Mouse (Mus musculus) E14TG2a.4 (cell line): ENCODE measurements around the gene Ninj1.
A peak's percentile ranks its signal among the peaks of the same experiment; 100 is the strongest.

Experiments used
- H3K27me3 ChIP-seq: 2 replicates; pipeline ENCODE4 v1.6.1; 2014; ENCODE audit warnings: low read length, control low read depth; ENCODE audit not compliant: insufficient read depth
- H3K36me3 ChIP-seq: 2 replicates; pipeline ENCODE4 v1.6.1; 2014; ENCODE audit warnings: low read length, control low read depth; ENCODE audit not compliant: insufficient read depth
- H3K4me1 ChIP-seq: replicated peaks from 2 replicates; pipeline ENCODE4 v1.6.1; 2014; ENCODE audit warnings: low read depth, low read length, control low read depth
- H3K4me3 ChIP-seq: replicated peaks from 2 replicates; pipeline ENCODE4 v1.5.1; 2014; ENCODE audit warnings: mild to moderate bottlenecking, low read length
- H3K9me3 ChIP-seq: 2 replicates; pipeline ENCODE4 v1.6.1; 2014; ENCODE audit warnings: low read length, control low read depth
- CTCF ChIP-seq: conservative IDR thresholded peaks from 2 replicates; pipeline ENCODE4 v1.5.1; 2014; ENCODE audit warnings: low read length
- NANOG ChIP-seq: IDR thresholded peaks from 2 replicates; pipeline ENCODE4 v1.6.1; 2014; ENCODE audit warnings: borderline replicate concordance, low read length, mixed read lengths
- POU5F1 ChIP-seq: IDR thresholded peaks from 2 replicates; pipeline ENCODE4 v1.6.1; 2014; ENCODE audit warnings: low read length, borderline replicate concordance

The Ninj1 gene

DNA sequence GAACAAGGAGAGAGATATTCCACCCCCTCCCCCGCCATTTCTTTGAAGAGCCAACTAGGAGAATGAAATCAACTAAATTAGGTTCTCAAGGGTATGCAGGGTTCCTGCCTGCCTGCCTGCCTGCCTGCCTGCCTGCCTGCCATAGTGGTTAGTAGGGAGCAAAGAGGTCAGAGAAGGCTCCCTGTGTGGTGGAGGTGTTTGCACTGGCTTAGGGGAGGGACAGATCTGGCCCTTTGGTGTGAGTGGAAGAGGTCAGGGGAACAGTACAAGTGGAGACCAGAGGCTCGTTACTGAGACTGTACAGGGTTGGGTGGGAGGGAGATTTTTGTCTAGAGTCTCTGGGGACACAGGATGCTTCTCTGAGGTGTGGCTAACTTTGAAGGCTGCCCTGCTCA, 1.7 kb downstream of the Ninj1 start:
- H3K27me3 ChIP-seq = peaks cover 38% of the 10 kb centered on the region
- H3K9me3 ChIP-seq = no peaks in the 10 kb centered on the region
- TF ChIP-seq POU5F1 (no peak), NANOG (no peak), CTCF (no peak)
- peak overlapping the region; percentile 93 for H3K4me3 ChIP-seq
- H3K36me3 ChIP-seq = 0 out of 2 replicates have a peak, but pooled peaks cover 4% of the 10 kb centered on the region
- H3K4me1 ChIP-seq = peaks cover 29% of the 10 kb centered on the region

DNA sequence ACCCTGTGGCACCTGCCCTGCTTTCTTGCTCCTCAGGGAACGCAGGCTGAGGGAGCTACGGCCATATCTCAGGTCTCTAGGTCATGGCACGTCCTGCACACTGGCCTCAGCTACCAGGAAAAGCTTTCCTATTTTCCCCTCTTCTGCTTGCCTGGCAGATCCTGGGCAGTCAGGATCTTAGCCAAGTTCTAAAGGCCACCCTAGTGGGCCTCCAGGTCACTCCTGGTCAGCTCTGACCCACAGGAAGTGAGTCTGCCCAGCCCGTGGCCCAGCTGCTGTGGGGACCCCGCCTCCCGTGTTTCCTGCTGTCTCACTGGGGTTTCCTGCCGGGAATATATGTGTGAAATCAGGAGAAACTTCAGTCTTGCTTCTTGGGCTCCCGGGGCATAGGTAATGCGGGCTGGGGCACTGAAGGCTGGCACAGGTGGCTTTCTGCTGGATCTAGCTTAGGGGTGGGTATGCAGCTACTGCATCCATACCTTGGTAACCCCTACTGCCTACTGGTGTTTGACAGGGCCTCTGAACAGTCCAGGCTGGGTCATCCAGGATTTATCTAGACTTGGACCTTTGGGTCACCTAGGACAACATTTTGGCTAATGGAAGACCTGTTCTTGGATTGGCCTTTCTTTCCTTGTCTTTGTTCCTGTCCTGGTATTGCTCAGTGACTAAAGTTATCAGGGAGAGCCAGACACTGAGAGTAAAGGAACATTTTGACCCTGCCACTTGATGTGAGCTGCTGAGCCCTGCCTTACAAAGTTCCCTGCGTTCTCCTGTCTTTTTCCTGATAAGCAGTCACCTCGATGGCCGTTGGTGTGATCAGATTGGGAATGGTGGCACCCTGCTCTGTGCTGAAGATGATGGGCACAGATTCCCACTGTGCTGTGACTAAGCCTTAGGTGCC, 2.9 kb downstream of the Ninj1 start:
- Histone ChIP-seq H3K36me3 (peaks cover 12% of the 10 kb centered on the region), H3K27me3 (peaks cover 32% of the 10 kb centered on the region), H3K4me1 (peaks cover 27% of the 10 kb centered on the region), H3K4me3 (no peak overlapping the region), H3K9me3 (no peaks in the 10 kb centered on the region)
- no peak for TF ChIP-seq POU5F1
- no peak for TF ChIP-seq CTCF
- no peak for TF ChIP-seq NANOG

DNA sequence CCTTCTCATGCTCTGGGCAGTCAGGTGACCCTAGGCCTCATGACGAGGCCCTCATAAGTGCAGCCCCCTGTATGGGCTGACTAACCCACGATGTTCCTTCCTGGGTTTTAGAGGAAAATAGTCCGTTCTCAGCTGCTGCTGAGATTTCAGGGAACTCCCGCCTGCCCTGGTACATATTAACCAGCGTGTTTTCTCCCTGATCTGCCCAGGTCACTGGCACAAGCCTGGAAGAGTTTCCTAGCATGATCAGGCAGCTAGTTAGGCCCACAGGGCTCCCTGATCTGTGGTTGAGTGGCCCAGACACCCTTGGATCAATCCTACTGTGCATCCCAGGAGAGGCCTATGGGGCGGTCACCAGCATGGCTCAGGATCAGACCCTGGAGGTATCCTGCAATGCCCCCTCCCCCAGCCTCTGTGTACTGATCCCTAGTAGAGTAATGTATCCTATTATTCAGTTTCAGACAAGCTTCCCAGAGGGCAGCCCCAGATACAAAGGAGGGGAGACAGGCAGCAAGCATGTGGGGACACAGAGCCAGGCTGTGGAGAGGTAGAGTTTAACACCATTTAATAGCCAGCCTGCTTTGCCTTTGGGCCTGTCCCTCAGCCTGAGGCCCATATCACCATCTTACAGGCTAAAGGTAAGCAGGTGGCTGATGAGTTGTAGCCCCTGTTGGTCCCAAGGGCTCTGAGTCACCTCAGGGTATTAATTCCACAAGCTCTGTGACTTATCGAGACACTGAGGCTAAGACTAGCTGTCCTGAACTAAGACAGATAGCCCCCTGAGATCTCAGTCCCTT, 3.8 kb downstream of the Ninj1 start:
- Histone ChIP-seq H3K27me3 (peaks cover 25% of the 10 kb centered on the region), H3K9me3 (no peaks in the 10 kb centered on the region), H3K36me3 (peaks cover 21% of the 10 kb centered on the region), H3K4me1 (peaks cover 27% of the 10 kb centered on the region), H3K4me3 (no peak overlapping the region)
- no peak for TF ChIP-seq POU5F1
- no peak for TF ChIP-seq CTCF
- TF ChIP-seq NANOG = no peak

DNA sequence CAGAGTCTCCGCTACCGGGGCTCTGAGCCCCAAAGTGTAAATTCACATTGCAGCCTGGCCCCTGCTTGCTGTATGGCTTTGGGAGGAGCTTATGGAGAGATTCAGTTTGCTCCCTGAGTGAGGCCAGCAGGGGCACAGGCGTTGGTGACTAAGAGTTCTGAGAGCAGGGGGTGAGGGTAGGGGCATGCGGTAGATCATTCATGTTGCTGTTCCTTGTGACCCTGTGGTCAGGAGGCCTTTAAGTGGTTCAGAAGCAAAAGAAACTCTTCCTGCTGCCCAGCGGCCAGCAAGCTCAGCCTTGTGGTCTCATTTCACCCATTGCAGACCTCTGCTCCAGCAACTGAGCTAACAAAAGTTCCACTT, 4.4 kb downstream of the Ninj1 start:
- peaks cover 20% of the 10 kb centered on the region for H3K27me3 ChIP-seq
- TF ChIP-seq POU5F1 (no peak), NANOG (no peak), CTCF (no peak)

DNA sequence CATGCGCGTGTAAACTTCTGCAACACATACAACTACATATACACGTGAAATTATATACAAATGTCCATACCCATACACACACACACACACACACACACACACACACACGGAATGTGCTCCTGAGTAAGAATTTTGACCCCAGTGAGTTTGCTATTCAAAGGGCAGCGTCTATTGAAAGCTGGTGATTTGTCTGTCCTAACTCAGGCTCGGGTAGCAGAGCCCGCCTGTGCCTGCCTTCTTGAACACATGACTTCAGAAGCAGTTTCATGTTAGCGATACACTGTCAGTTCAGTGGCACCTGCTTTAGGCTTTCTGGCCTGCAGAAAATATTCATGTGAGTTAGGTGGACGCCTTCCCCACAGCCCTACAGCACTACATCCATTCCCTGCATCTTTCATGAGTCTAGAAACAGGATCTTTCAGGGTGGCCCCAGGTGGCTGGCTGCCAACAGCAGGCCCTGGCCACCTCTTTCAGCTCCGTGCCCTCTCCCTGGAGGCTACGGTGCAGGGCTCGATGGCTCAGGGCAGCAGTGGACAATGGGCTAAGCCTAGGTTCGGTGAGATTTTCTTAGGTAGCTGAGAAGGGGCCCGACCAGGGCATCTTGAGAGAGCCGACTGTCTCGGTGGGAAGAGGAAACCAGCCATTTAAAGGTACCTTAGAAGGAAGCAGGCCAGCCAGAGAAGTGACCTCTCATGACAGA, 5.0 kb downstream of the Ninj1 start:
- no peak for TF ChIP-seq POU5F1
- TF ChIP-seq CTCF = no peak
- TF ChIP-seq NANOG = no peak

More for the DNA sequence above, 4.4 kb downstream of the Ninj1 start:
- H3K9me3 ChIP-seq = no peaks in the 10 kb centered on the region
- no peak overlapping the region for H3K4me3 ChIP-seq
- H3K36me3 ChIP-seq = peaks cover 24% of the 10 kb centered on the region
- peaks cover 23% of the 10 kb centered on the region for H3K4me1 ChIP-seq

DNA sequence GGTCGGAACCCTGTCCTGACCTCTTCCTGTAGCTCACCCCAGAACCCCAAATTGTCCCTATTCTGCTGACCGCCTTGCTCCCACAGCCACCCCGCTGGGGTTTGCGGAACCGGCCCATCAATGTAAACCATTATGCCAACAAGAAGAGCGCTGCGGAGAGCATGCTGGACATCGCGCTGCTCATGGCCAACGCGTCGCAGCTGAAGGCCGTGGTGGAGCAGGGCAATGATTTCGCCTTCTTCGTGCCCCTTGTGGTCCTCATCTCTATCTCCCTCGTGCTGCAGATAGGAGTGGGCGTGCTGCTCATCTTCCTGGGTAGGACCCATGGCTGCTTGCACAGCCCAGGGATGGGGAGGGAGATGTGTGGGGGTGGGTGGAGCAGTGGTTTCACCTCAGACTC, 6.4 kb downstream of the Ninj1 start:
- no peak for TF ChIP-seq CTCF
- TF ChIP-seq NANOG = no peak
- no peak for TF ChIP-seq POU5F1
- H3K4me1 ChIP-seq = peaks cover 9% of the 10 kb centered on the region
- H3K9me3 ChIP-seq = no peaks in the 10 kb centered on the region
- peaks cover 7% of the 10 kb centered on the region for H3K27me3 ChIP-seq
- H3K36me3 ChIP-seq = peaks cover 24% of the 10 kb centered on the region
- no peak overlapping the region for H3K4me3 ChIP-seq

More for the DNA sequence above, 5.0 kb downstream of the Ninj1 start:
- Histone ChIP-seq H3K36me3 (peaks cover 24% of the 10 kb centered on the region), H3K9me3 (no peaks in the 10 kb centered on the region), H3K4me1 (peaks cover 19% of the 10 kb centered on the region), H3K27me3 (peaks cover 17% of the 10 kb centered on the region), H3K4me3 (no peak overlapping the region)

DNA sequence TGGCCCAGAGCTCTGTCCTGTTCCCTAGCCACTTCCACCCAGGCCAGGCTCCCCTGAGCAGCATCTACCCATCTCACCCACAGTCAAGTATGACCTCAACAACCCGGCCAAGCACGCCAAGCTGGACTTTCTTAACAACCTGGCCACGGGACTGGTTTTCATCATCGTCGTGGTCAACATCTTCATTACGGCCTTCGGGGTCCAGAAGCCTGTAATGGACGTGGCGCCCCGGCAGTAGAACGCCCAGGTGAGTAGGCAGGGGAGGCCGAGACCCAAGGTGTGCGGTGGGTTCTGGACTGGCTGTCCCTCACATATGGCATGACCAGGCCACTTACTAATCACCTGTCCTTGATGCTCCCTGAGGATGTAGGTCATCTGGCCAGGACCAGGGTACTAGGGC, 7.5 kb downstream of the Ninj1 start:
- Histone ChIP-seq H3K4me1 (no peaks in the 10 kb centered on the region; the same call in none of the 2 replicates), H3K4me3 (no peak overlapping the region), H3K27me3 (peaks cover 9% of the 10 kb centered on the region), H3K36me3 (peaks cover 24% of the 10 kb centered on the region), H3K9me3 (no peaks in the 10 kb centered on the region)
- no peak for TF ChIP-seq CTCF
- TF ChIP-seq POU5F1 = no peak
- no peak for TF ChIP-seq NANOG

DNA sequence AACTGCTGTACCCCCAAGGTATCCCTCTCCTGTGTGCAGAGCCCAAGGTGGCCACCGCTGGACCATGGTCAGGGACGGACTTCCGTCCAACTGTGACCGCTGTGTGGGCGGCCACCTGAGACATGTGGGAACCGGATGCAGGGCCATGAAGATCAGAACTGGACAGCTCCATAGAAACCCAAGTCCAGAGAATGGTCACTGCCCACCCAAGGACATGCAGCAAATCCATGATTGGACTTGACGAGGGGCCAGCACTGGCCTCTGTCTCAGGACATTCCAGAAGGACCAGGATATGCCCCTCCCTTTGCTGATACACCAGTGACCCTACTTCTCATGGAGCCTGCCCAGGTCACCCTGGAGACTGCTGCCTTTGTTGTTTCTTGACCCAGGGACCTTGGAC, 8.4 kb downstream of the Ninj1 start:
- Histone ChIP-seq H3K4me3 (no peak overlapping the region), H3K36me3 (peaks cover 24% of the 10 kb centered on the region), H3K4me1 (no peaks in the 10 kb centered on the region; the same call in none of the 2 replicates), H3K27me3 (peaks cover 9% of the 10 kb centered on the region), H3K9me3 (no peaks in the 10 kb centered on the region)
- TF ChIP-seq NANOG (no peak), POU5F1 (no peak), CTCF (no peak)
